Mouse (Mus musculus): ENCODE measurements at regions not wholly inside any gene's neighbourhood (a gene's known extent, or its start where the extent isn't known, plus 50 kb on each side); places are given as distances from the start of the nearest gene placed in this dataset.

- peak; percentile 15 for DNase-seq (ENCODE audit: low spot score)
Observed at GRCm38 (mm10) chr11:8227772-8228425, 436.4 kb downstream of the Tns3 start.

GRCm38 (mm10) chr11:8224366-8224765, 440.0 kb downstream of the Tns3 start:
- no peak for DNase-seq (ENCODE audit: low spot score)

GRCm38 (mm10) chr11:8220618-8221017, 443.7 kb downstream of the Tns3 start:
- peak; percentile 26 for DNase-seq (ENCODE audit: low spot score)

GRCm38 (mm10) chr11:8219911-8220310, 444.4 kb downstream of the Tns3 start:
- no peak for DNase-seq (ENCODE audit: low spot score)

GRCm38 (mm10) chr11:8215634-8216033, 448.7 kb downstream of the Tns3 start:
- DNase-seq (ENCODE audit: low spot score) = peak; percentile 73

GRCm38 (mm10) chr11:8214305-8214903, 449.9 kb downstream of the Tns3 start:
- peak; percentile 49 for DNase-seq (ENCODE audit: low spot score)

GRCm38 (mm10) chr11:8213130-8213529, 451.2 kb downstream of the Tns3 start:
- no peak for DNase-seq (ENCODE audit: low spot score)

- no peak for DNase-seq (ENCODE audit: low spot score)
Observed at GRCm38 (mm10) chr11:8212714-8213113, 451.6 kb downstream of the Tns3 start.

GRCm38 (mm10) chr11:8209041-8209440, 455.3 kb downstream of the Tns3 start:
- DNase-seq (ENCODE audit: low spot score) = peak; percentile 38

GRCm38 (mm10) chr11:8199293-8199692, 465.0 kb downstream of the Tns3 start:
- no peak for DNase-seq (ENCODE audit: low spot score)

Measured in lung, postnatal 25 days (tissue).